ENCODE assay signal across 18 mouse cellular contexts in genomic region chr15:98768259-98768658, GRCm38 (mm10). TPM values are rescaled to one million over a fixed set of nuclear protein-coding genes. Genes with fewer than 3 reads are reported as not detected.
"Had no signal": no experiment of that assay in that cellular context is flagged by ENCODE, and none has a peak within 500 bp of the region (broad histone marks: within the 10 kb centered on the region; RNA-seq: fewer than 3 reads in every experiment).

No protein-coding gene starts in this region.

- H3K4me2 ChIP-seq: kidney, embryonic 15.5 days; neural tube, embryonic 15.5 days had no signal

- H3K27ac ChIP-seq: kidney, embryonic 15.5 days; left cerebral cortex, adult 2 months; liver, embryonic 14.5 days; neural tube, embryonic 15.5 days had no signal

- H3K36me3 ChIP-seq: kidney, embryonic 15.5 days; neural tube, embryonic 15.5 days had no signal

- H3K9me3 ChIP-seq: kidney, embryonic 15.5 days; neural tube, embryonic 15.5 days had no signal

- H3K4me3 ChIP-seq: kidney, embryonic 15.5 days; left cerebral cortex, adult 2 months; neural tube, embryonic 15.5 days had no signal

- H3K9ac ChIP-seq: kidney, embryonic 15.5 days; liver, embryonic 14.5 days; neural tube, embryonic 15.5 days had no signal

- DNase-seq: kidney, adult 11 months; kidney, postnatal 14 days; lung, adult 18-20 months; midbrain, embryonic 14.5 days; retina, postnatal 1 day; right cerebral cortex, postnatal 4 days; spleen, adult 18-20 months; thymus, adult 2 months; thymus, postnatal 25 days had no signal

RNA-seq across cellular contexts. Expression of gene Wnt10b, which starts 9.7 kb away (rescaled TPM):
- polyA plus RNA-seq: liver, adult 2 months; midbrain, embryonic 14.5 days; stomach, embryonic 14.5 days had no signal

RNA-seq across cellular contexts. Expression of gene Wnt1, which starts 21.4 kb away (rescaled TPM):
- polyA plus RNA-seq: large intestine, adult 2 months; limb, embryonic 11.5 days; liver, adult 2 months; liver, embryonic 14.5 days; lung, embryonic 16.5 days; stomach, embryonic 14.5 days had no signal

RNA-seq across cellular contexts. Expression of gene Ddn, which starts 41.0 kb away (rescaled TPM):
- polyA plus RNA-seq: limb, embryonic 11.5 days; liver, adult 2 months; lung, embryonic 16.5 days; stomach, embryonic 14.5 days had no signal
